Mouse (Mus musculus) lung, postnatal 0 days (tissue): ENCODE data around the gene Laptm4a.

Experiments used
- CTCF ChIP-seq: IDR thresholded peaks from 2 replicates; pipeline ENCODE4 v1.5.1; 2016; ENCODE audit warnings: antibody characterized with exemption, mild to moderate bottlenecking
- EP300 ChIP-seq: IDR thresholded peaks from 2 replicates; pipeline ENCODE4 v1.6.1; 2016; ENCODE audit warnings: antibody characterized with exemption, mild to moderate bottlenecking, control low read depth

GRCm38 (mm10) chr12:8912860-8913685 is 8.4 kb upstream of the Laptm4a start:
- TF ChIP-seq EP300 (peak; percentile 55; the same call in 1 of the 2 replicates), CTCF (no peak)
